Mouse (Mus musculus): ENCODE data around the gene Mgat4e.

- no peak for TF ChIP-seq CTCF (IDR thresholded peaks at IDR 0.05; ENCODE audit: control insufficient read depth, insufficient read depth, insufficient read length)
- no peak for TF ChIP-seq USF1 (IDR thresholded peaks at IDR 0.05; ENCODE audit: low read depth)
- no peak for TF ChIP-seq MYOG (IDR thresholded peaks at IDR 0.05; ENCODE audit: control insufficient read depth, extremely low read depth, insufficient read length)
- TF ChIP-seq MAX (IDR thresholded peaks at IDR 0.05): no peak
- TF ChIP-seq MYOD1 (IDR thresholded peaks at IDR 0.05; ENCODE audit: control insufficient read depth, insufficient read length, low read depth): no peak
These were observed 55.5 kb downstream of the Mgat4e start for GRCm38 (mm10) chr1:134493956-134494355.
